Mouse (Mus musculus) gastrocnemius, postnatal 14 days (tissue): ENCODE results near the gene Cav2. TPM values are rescaled to one million over a fixed set of nuclear protein-coding genes. Genes with fewer than 3 reads are reported as not detected.

ENCODE experiments used
- DNase-seq: peaks from one replicate; pipeline ENCODE4 v3.0.0; 2021; ENCODE audit warnings: mixed read lengths
- intact Hi-C: fragments of 180-260 bp; cut with DNase I; formaldehyde crosslinking; loops from one replicate; pipeline ENCODE4 v1.15.1; 2025; ENCODE audit warnings: low total_unique reads
- long read RNA-seq, 2 experiments: library from polyadenylated mRNA; stranded (forward); transcript quantifications; one replicate each; pipeline ENCODE4 v2.0.0; 2021
- total RNA-seq, 2 experiments: library from RNA; stranded (reverse); gene quantifications; 2 replicates each; pipeline ENCODE4 v1.2.3; 2021

The Cav2 gene
- 10 to 100 TPM; 30.1 to 32.7 TPM for total RNA-seq
- long read RNA-seq, experiment 1, transcript Cav2-201 (3 exons, 2,733 nt) = major isoform, 55 of 57 reads
- long read RNA-seq, experiment 1, partial matches to known transcripts = 0 of 57 reads
- long read RNA-seq, experiment 1, other reads (novel, unspliced or antisense) = 2 of 57 reads
- long read RNA-seq, experiment 2, transcript Cav2-201 (3 exons, 2,733 nt) = major isoform, 69 of 74 reads
- long read RNA-seq, experiment 2, partial matches to known transcripts = 1 of 74 reads
- long read RNA-seq, experiment 2, other reads (novel, unspliced or antisense) = 3 of 74 reads

DNA sequence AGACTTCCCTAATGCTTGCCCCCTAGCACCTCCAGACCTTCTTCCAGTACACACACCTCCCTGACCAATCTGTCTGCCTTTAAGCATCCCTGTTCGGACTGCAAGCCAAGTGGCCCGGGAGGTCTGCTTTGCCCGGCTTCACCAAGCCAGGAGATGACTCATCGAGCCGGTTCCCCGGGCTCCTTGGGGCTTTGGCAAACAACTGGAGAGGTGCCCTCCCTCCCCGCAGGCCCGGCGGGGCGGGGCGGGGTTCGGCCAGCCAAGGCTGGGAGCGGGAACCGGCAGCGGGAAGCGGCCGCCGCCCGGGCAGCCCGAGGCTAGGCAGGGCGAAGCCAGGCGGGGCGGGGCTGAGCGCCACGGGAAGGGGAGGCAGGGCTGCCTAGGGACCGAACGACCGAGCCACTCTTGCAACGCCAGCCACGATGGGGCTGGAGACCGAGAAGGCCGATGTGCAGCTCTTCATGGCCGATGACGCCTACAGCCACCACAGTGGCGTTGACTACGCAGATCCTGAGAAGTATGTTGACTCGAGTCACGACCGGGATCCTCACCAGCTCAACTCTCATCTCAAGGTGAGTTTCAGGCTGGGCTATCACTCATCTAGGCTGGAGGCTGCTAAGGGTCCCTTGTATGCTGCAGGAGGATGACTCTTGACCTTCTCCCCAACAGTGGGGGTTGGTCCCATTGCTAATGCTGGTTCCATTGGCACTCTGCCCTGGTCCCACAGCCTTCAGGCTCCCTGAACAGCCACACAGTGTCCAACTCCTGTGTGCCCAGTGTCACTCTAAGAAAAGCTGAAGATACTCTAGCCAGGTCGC is at the start of gene Cav2:
Gene Cav2, plus strand, starts transcription at position 247 of the 818 bp plus-strand sequence.
- intact Hi-C loops = no loop called here
- DNase-seq = peak; percentile 87

DNA sequence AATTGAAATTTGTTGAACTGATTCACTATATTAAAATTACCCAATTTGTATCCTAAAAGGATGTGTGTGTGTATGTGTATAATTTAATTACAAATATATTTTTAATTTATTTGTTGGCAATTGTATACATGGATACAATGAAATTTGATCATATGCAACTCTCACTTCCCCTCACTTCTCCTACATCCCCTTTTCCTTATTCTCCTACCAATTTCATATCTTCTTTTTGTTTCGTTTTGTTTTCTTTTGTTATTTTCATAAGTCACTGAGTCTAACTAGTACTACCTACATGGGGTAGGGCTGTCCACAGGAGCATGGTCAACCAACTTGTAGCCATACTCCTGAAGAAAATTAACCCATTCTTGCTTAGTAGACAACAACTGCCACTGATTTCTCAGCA is 41.3 kb upstream of the Cav2 start:
- DNase-seq = no peak
- intact Hi-C loops = no loop called here

DNA sequence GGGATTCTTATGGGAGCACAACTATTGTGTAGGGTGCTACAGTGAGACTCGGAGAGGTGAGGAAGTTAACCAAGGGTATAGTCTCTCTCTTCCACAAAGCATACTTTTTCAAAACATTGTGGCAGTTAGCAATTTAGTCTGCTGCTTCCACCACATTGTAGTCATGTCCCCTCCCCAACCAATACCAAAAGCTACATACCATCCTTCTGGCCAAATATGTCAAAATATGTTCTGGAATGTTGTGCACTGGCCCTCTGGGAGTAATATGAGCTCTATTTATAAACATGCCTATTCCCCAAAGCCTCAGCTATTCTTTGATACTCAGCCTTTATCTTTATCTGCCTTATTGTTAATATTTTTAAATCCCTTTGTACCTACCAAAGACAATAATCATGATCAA is 40.0 kb upstream of the Cav2 start:
- no peak for DNase-seq
- intact Hi-C loops = no loop called here

DNA sequence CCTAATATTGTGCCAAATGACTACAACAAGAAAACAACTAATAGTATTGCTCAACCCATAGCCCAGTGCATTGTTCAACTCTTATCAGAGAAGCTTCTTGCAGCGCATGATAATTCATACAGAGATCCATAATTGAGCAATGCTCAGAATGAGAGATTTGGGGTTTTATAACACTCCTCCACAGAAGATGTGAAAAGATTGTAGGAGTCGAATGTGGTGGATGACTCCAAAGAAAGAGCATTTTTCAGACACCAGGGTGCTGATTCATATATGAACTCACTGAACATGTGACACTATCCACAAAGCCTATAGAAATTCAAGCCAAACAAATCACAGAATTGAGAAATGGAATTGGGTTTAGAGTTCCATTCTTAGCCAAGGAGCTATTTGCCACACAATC is 34.0 kb upstream of the Cav2 start:
- no peak for DNase-seq
- intact Hi-C loops = no loop called here

DNA sequence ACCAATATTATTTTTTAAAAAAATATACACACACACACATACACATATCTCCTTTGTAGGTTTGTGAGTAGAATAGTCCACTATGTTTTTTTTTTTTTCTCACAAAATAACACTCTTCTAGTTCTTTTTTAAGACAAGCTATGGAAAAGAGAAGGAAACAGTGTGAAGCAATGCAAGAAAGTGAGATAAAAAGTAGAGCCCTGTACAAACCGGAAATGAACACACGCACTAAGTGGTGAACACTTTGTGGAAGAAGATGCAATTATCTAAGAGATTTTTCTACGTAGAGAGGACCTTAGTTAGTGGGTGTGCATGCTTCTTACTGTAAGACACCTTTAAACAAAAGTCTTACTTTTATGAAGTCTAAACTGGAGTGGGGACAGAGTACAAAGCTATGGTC is 33.3 kb upstream of the Cav2 start:
- intact Hi-C loops = no loop called here
- DNase-seq = no peak

DNA sequence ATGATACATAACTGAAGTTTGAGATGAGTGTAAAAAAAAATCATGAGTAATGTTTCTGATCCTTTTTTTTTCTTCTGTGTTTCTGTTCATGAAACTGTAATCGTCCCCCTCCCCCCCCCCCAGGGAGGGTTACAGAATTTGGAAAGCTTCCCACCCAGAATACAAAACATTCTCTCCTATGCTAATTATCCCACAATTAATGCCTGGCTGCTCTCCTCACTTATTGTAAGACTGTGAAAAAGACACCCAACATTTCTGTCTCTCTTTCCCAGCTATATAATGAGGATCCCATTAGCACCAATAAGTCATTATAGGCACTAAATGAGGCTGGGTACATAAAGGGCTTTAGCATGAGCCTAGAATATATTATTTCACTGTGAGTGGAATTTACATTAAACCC is 32.7 kb upstream of the Cav2 start:
- DNase-seq = no peak
- intact Hi-C loops = no loop called here

DNA sequence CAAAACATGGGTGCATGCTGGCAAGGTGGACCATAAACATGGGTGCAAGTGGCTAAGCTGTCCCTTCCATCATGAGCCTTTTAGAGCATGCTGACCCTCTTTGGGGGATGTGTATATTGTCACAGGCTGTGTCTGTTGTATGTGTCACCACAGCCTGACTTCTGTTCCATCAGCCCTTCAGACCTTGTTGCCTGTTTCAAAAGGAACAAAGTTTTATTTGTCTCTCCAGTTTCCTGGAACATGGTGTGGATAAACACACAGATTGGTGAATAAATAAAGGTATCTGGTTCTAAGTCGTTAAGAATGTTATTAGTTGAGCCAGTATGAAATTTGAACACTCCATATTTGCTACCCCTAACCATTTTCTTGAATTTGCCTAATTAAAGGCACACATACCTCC is 29.0 kb upstream of the Cav2 start:
- no peak for DNase-seq
- intact Hi-C loops = no loop called here

DNA sequence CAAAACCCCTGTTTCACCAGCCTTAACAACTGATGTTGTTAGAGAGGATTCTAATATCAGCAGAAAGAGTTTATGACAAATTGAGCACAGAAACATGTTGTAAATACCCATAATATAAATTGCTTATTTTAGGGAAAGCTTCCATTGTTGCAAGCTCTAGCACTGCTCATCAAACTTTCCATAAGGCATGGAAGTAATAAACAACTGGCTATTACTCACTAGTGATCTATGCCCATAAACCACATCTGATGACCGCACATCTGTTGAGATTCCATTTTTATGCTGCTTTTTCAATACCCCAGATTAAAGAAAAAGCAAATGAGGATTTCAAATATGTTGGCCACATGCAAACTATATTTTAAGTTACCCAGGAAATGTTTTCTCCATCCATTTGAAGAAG is 22.8 kb upstream of the Cav2 start:
- no peak for DNase-seq
- intact Hi-C loops = no loop called here

DNA sequence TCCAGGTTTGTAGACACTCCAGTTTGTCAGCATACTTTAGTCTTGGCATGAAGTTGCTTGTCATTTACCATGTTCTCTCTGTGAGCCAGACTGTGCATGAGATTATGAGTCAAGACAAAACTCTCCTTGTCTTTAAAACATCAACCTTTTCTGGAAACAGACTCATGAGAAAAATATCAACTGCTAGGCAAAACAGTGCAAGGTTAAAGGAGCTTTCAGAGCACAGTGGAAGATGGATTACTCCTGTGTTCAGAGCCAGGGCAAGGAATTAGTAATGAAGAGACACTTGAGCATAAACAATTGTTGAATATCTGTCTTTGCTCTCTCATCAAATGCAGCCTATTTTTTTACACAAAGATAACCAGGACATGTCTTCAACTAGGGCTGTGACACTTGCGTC is 22.1 kb upstream of the Cav2 start:
- DNase-seq = no peak
- intact Hi-C loops = no loop called here

DNA sequence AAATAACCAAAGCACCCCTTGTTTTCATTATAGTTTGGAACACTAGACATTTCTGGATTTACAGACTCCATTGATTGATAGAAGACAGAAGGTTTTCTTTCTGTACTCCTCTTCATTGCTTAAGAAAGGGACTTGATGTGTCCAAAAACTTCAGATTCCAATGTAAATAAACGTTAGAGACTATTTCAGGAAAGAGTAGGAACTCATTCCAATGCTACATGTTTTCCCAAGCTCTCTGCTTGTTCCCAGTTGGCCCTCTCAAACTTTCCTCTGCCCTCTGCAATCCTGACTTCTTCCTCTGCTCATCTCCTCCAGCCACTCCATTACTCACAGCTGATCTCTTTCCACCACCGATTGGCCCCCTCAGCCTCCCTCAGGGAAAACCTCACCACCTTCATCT is 18.2 kb upstream of the Cav2 start:
- intact Hi-C loops = no loop called here

DNA sequence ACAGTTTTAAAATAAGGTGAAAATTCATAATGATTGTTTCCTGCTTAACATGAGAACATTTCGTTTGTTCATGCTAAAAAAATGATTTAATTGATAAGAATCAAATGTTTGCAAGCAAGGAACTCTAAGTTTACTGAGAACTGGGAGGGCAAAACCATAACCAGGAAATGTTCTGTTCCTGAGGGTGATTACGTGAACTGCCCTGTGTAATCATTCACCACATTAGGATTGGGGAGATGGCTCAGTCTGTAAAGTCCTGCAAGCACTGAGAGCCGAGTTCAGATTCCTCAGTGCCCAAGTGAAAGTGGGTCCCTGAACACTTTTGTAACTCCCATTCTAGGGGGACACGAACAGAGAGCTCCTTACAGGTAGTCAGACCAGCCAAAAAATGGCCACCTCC is 15.9 kb upstream of the Cav2 start:
- intact Hi-C loops = no loop called here
- DNase-seq = no peak

More for the DNA sequence above, 18.2 kb upstream of the Cav2 start:
- no peak for DNase-seq

DNA sequence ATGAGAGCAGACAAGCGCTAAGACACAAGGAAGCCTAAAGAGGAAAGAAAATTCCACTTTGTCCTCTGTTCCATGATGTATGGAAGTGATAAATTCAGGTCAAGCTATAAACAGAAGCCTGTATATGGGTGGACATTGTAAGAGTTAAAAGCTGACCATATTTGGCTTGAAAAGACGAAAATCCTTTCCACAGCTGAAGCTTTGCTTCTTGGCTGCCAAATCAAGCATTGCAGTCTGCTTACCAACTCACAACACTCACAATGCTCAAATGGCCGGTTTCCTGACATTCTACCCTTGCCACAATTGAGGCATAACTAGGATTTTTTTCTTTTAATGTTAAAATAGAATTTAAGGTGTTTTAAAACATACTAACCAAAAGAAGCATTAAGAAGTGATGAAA is 14.5 kb upstream of the Cav2 start:
- intact Hi-C loops = no loop called here
- DNase-seq = no peak

DNA sequence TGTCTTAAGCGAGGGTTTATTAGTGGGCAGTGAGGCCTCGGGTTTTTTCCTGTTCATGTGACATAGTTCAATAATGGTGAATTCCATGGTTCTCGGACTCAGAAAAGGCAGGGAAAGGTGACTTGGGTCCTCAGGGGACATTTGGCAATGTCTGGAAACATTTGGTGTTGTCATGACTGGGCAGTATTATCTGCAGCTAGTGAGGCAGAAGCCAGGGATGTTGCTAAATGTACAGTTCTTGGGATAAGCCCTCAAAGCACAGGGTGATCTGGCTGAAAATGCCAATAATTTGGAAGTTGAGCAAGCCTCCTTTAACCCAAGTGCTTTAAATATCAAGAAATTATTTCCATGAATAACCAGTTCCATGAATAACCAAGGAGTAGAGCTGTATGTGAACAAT is 2.6 kb upstream of the Cav2 start:
- intact Hi-C loops = no loop called here
- DNase-seq = no peak

DNA sequence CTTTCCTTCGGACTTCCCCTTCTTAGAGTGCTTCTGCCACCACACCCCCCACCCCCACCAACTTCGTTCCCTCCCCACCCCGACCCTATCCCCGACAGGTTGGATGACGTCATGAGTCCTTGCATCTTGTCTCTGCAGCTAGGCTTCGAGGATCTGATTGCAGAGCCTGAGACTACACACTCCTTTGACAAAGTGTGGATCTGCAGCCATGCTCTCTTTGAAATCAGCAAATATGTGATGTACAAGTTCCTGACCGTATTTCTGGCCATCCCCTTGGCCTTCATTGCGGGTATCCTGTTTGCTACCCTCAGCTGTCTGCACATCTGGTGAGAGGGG is 740 bp downstream of the Cav2 start:
- no peak for DNase-seq
- intact Hi-C loops = no loop called here

DNA sequence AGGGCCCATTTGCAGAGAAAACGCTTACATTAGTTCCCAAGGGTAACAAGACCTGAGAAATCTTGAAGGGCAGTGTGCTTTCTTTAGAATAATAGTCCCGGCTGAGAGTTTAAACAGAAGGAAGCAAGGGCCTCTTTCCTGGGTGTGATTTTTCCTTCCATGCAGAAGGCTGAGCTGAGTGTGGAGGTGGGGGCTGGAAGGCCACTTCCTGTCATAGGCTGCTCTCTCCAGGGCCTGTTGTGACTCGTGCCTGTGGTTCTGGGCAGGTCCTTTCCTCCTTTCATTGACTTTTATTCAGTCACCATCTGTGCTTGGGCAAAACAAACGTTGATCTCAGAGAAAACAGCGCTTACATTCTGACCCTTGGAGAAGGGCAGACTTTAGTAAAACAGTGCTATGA is 1.2 kb downstream of the Cav2 start:
- no peak for DNase-seq
- intact Hi-C loops = no loop called here

DNA sequence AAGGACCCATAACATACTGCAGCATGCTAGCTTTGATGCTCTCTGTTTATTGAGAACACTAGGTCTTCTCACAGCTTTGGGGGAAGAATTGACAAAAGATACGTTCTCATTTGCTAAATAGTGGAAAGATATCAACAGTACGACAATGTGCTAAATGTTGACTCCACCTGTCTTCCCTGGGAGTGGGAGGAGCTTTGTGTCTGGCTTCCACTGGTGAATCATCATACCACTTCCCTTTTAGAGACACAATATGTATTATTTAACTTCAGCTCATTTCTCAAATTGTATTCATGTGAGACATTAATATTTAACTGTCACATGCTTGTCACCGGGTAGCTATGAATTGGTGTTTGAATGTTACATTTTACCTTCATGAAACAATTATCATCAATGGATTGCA is 2.8 kb downstream of the Cav2 start:
- intact Hi-C loops = no loop called here
- no peak for DNase-seq

DNA sequence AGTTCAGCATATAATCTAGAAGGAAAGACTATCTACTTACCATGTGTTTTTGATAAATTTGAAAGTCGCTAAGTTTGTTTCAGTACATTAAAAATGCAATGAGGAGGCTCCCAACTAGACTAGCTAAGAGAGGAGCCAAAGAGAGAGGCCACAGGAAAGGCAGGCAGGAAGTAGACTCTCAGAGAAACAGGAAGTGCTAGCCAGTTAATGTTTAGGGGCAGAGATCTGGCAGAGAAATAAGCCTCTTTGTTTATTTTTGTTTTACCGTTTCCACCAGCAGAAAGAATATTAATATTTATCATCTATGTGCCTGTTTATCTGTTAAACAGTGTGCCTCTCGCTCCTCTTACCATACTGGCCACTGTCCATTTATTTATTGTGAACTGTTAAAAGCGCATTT is 5.4 kb downstream of the Cav2 start:
- intact Hi-C loops = no loop called here
- no peak for DNase-seq

DNA sequence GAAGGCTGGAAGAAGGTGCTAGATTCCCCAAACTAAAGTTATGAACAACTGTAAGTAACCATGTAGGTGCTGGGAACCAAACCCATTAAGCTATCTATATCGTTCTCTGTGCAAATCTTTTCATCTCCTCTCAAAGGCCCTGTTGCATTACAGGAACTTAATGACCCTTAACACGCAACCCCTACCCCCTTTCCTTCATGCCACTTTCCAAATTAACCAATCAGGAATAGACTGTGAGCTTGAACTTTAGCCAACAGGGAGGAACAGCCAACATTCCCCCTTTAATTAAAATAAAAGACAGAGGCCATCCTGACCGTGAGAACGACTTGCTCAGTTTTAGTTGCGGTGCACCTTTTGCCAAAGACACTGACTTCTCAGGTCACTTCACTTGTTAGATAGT is 14.1 kb downstream of the Cav2 start:
- DNase-seq = no peak
- intact Hi-C loops = no loop called here

DNA sequence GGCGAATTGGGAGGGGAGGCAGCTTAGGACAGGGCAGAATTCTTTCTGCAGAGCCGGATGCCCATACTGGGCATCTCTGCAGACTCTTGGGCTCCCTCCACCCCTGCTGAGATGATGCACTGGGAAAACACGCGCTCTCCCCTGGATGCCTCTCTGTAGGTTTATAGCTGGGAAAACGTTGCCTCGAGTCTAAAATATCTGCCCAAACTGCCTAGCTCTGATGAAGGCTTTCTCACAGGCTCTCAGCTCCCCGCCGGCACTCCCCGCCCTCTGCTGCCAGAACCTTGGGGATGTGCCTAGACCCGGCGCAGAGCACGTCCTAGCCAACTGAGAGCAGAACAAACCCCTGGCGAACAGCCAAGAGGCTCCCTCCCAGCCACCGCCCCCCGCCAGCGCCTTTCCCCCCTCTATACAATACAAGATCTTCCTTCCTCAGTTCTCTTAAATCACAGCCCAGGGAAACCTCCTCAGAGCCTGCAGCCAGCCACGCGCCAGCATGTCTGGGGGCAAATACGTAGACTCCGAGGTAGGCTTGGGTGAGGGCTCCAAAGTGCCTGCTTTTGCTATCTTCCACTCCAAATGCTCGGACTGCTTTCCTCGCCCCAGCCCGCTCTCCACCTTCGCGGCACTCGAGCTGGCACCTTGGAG is 25.1 kb downstream of the Cav2 start, which contains the start of gene Cav1:
Gene Cav1, plus strand, starts transcription at position 382 of the 648 bp plus-strand sequence.
- peak; percentile 81 for DNase-seq
- intact Hi-C loops = loop anchor here (10.0 kb wide), 1 partner anchor 201 kb away; no protein-coding TSS in a partner anchor

DNA sequence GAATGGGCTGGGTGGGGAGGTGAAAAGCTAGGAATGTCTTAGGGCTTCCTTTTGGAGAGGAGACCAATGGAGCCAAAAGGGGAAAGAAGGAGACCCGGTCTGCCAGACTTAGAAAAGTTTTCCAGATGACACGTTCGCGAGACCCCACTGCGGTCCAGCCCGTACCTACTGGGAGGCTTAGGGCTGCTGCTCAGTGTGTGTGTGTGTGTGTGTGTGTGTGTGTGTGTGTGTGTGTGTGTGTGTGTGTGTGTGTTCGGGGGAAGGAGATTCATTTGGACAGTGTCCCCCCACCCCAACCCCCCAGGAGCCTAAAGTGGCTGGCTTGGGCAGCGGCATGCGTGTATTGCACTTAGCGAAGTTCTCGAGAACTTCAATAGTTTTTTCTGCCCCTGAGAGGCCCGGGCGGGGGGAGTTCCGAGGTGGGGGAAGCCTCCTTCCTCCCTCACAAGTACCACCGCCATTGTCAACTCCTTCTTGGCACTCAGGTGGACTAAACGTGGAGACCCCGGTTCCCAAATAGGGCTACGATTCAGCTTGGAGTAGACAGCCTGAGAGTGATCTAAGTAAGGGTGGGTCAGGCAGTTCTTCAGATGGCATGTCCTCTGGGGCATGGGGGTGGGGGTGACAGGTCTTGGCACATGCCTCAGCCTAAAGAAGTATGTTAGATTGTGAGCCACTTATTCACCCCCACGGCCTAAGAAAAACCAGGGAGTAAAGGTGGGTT is 25.8 kb downstream of the Cav2 start:
- intact Hi-C loops = loop anchor here (10.0 kb wide), 1 partner anchor 202 kb away; no protein-coding TSS in a partner anchor
- DNase-seq = peak; percentile 16
